Mouse (Mus musculus) liver, embryonic 16.5 days (tissue): ENCODE measurements around the gene Nim1k. TPM values are rescaled to one million over a fixed set of nuclear protein-coding genes. Genes with fewer than 3 reads are reported as not detected.
"Not testable (repeated sequence)": the region's sequence is repeated elsewhere in the genome, so short reads cannot be mapped to it uniquely, and the experiment has no call there.

Experiments
- ATAC-seq: fragments of 200-750 bp; cut with Nextera tagmentation; 2 replicates; pipeline ENCODE4 v1.8.0; 2017; ENCODE audit warnings: low read depth, mild to moderate bottlenecking, moderate number of reproducible peaks, moderate library complexity
- H3K27ac ChIP-seq: fragments of 300-500 bp; sonication (generic); 2 replicates; pipeline ENCODE4 v1.5.1; 2014; ENCODE audit warnings: mild to moderate bottlenecking, low read length
- H3K27me3 ChIP-seq: fragments of 300-500 bp; sonication (generic); 2 replicates; pipeline ENCODE4 v1.6.1; 2014; ENCODE audit warnings: low read depth, low read length, mixed read lengths; ENCODE audit not compliant: control insufficient read depth, insufficient read depth
- H3K36me3 ChIP-seq: fragments of 300-500 bp; sonication (generic); 2 replicates; pipeline ENCODE4 v1.6.1; 2014; ENCODE audit warnings: mild to moderate bottlenecking; ENCODE audit not compliant: control insufficient read depth, insufficient read depth
- H3K4me1 ChIP-seq: fragments of 300-500 bp; sonication (generic); 2 replicates; pipeline ENCODE4 v1.6.1; 2014; ENCODE audit warnings: low read depth, low read length, mixed read lengths; ENCODE audit not compliant: control insufficient read depth
- H3K4me2 ChIP-seq: fragments of 300-500 bp; sonication (generic); 2 replicates; pipeline ENCODE4 v1.6.1; 2014; ENCODE audit warnings: low read depth, low read length, mixed read lengths
- H3K4me3 ChIP-seq: fragments of 300-500 bp; sonication (generic); 2 replicates; pipeline ENCODE4 v1.5.1; 2014; ENCODE audit warnings: low read depth, mild to moderate bottlenecking, low read length
- H3K9ac ChIP-seq: fragments of 300-500 bp; sonication (generic); 2 replicates; pipeline ENCODE4 v1.6.1; 2014; ENCODE audit warnings: low read depth, low read length
- H3K9me3 ChIP-seq: fragments of 300-500 bp; sonication (generic); replicated peaks from 2 replicates; pipeline ENCODE4 v1.6.1; 2016; ENCODE audit warnings: low read length; ENCODE audit not compliant: control insufficient read depth
- WGBS: fragments of 180-500 bp; shearing (Covaris S2); extraction: QIAGEN DNeasy Blood & Tissue Kit; methylation state at CpG from one replicate; pipeline ENCODE4 v1.1.7; 2014; ENCODE audit not compliant: insufficient replicate concordance; 5-methylcytosine and 5-hydroxymethylcytosine counted together
- polyA plus RNA-seq: library from polyadenylated mRNA; unstranded; fragments of >200 nt; fragmentation: Nextera tagmentation; extraction: Ambion mirVana; gene quantifications from 2 replicates; pipeline ENCODE4 v1.2.1, GENCODE M21; 2015

Nim1k gene
- polyA plus RNA-seq, 1 experiment from 2014 or later: 0.06 TPM

- H3K9ac ChIP-seq: no peak overlapping the region
- WGBS: 70% methylated on average over 11 of the region's 11 CpGs
- no peaks in the 10 kb centered on the region for H3K4me1 ChIP-seq
- no peaks in the 10 kb centered on the region for H3K9me3 ChIP-seq
- H3K27ac ChIP-seq: no peak overlapping the region
- no peak overlapping the region for H3K4me2 ChIP-seq
- H3K36me3 ChIP-seq: no peaks in the 10 kb centered on the region
- no peak for ATAC-seq
- no peaks in the 10 kb centered on the region for H3K27me3 ChIP-seq
- no peak overlapping the region for H3K4me3 ChIP-seq
Observed at GRCm38 (mm10) chr13:119684416-119685177, 71.1 kb downstream of the Nim1k start.

GRCm38 (mm10) chr13:119681161-119681560, 74.5 kb downstream of the Nim1k start:
- WGBS: 48% methylated on average over 3 of the region's 3 CpGs
- no peaks in the 10 kb centered on the region for H3K4me1 ChIP-seq
- H3K27me3 ChIP-seq: no peaks in the 10 kb centered on the region
- no peaks in the 10 kb centered on the region for H3K36me3 ChIP-seq
- H3K9ac ChIP-seq: no peak overlapping the region
- H3K4me3 ChIP-seq: no peak overlapping the region
- no peaks in the 10 kb centered on the region for H3K9me3 ChIP-seq
- no peak for ATAC-seq
- H3K4me2 ChIP-seq: no peak overlapping the region
- H3K27ac ChIP-seq: no peak overlapping the region

- no peaks in the 10 kb centered on the region for H3K9me3 ChIP-seq
- 63% methylated on average over 2 of the region's 2 CpGs for WGBS
- no peaks in the 10 kb centered on the region for H3K4me1 ChIP-seq
- H3K27me3 ChIP-seq: no peaks in the 10 kb centered on the region
- no peak overlapping the region for H3K9ac ChIP-seq
- no peaks in the 10 kb centered on the region for H3K36me3 ChIP-seq
- no peak overlapping the region for H3K27ac ChIP-seq
- H3K4me2 ChIP-seq: no peak overlapping the region
- no peak overlapping the region for H3K4me3 ChIP-seq
- no peak for ATAC-seq
Observed at GRCm38 (mm10) chr13:119679721-119680120, 76.0 kb downstream of the Nim1k start.

DNA sequence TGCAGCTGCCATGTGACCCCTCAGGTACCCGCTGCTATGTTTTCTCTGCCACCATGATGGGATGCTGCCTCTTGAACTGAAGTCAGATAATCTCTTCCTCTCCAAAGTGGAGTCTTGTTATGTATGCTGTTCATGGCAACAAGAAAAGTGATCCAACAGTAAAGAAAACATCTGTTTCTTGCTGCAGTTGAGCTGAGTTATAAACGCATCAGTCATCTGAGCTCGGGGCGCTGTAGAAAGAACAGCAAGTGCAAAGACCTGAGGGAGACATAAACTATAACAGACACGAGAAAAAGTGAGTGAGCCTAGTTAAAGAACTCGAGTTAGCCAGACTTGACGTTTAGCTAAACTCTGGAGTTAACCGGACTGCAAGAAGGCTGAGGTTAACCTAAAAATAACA, 76.9 kb downstream of the Nim1k start:
- no peaks in the 10 kb centered on the region for H3K4me1 ChIP-seq
- no peak for ATAC-seq
- H3K27ac ChIP-seq: no peak overlapping the region
- no peaks in the 10 kb centered on the region for H3K27me3 ChIP-seq
- no peak overlapping the region for H3K4me3 ChIP-seq
- no peaks in the 10 kb centered on the region for H3K9me3 ChIP-seq
- 66% methylated on average over 8 of the region's 8 CpGs for WGBS
- H3K36me3 ChIP-seq: no peaks in the 10 kb centered on the region
- no peak overlapping the region for H3K4me2 ChIP-seq
- no peak overlapping the region for H3K9ac ChIP-seq

DNA sequence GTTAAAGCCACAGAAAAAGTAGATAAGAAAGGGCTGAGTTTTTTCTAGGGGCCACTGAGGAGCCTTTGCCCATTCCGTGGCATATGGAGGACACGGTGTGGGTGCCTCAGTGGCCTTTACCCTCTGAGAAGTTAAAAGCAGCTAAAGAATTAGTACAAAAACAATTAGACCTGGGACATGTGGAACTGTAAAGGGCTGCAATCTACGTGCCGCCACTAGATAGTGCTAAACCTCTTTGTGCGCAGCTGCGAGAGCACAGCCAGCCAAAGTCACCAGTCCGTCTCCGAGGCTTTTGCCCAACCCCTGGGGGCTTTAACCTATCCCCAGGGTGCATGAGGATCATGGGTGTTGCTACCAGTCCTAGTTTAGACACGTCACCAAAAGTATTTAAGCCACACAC, 94.3 kb downstream of the Nim1k start:
- not testable (repeated sequence) for H3K4me1 ChIP-seq, H3K9ac ChIP-seq, H3K4me2 ChIP-seq, H3K9me3 ChIP-seq, H3K27ac ChIP-seq, H3K27me3 ChIP-seq, H3K4me3 ChIP-seq, H3K36me3 ChIP-seq, ATAC-seq
- 71% methylated on average over 4 of the region's 9 CpGs for WGBS

Other genes starting within 250 kb of the Nim1k start
- gene Ccl28, start 132.1 kb downstream of the Nim1k start, polyA plus RNA-seq: not detected in 2 replicates
- 208 and 215 TPM in 2 replicates for gene Hmgcs1, start 65.5 kb downstream of the Nim1k start, polyA plus RNA-seq
- 10.0 and 11.0 TPM in 2 replicates for gene Zfp131, start 35.0 kb upstream of the Nim1k start, polyA plus RNA-seq
- gene AF067063, start 74.3 kb upstream of the Nim1k start, polyA plus RNA-seq: not detected in 2 replicates
- gene D13Ertd608e, start 80.1 kb upstream of the Nim1k start, polyA plus RNA-seq: not detected in 2 replicates
- gene Tcstv1, start 138.9 kb upstream of the Nim1k start, polyA plus RNA-seq: not detected in 2 replicates
- gene Gm21761, start 173.4 kb upstream of the Nim1k start, polyA plus RNA-seq: not detected in 2 replicates
- gene B020031M17Rik, start 194.9 kb upstream of the Nim1k start, polyA plus RNA-seq: not detected in 2 replicates